Mouse (Mus musculus): ENCODE data around the gene Snx10.

Snx10 gene

GRCm38 (mm10) chr6:51633663-51634362, 110.1 kb downstream of the Snx10 start:
- in situ Hi-C loops (cut with MboI, MseI) = no loop called here

- in situ Hi-C loops (cut with MboI, MseI) = no loop called here
These were observed 112.4 kb downstream of the Snx10 start for GRCm38 (mm10) chr6:51636019-51636568.
